Mouse (Mus musculus): ENCODE measurements at regions not wholly inside any gene's neighbourhood (a gene's known extent, or its start where the extent isn't known, plus 50 kb on each side); places are given as distances from the start of the nearest gene placed in this dataset.

- no peak for DNase-seq (ENCODE audit: low read depth, low spot score)
Observed at GRCm38 (mm10) chr16:10098511-10098910, 71.5 kb upstream of the Rpl39l start.

DNA sequence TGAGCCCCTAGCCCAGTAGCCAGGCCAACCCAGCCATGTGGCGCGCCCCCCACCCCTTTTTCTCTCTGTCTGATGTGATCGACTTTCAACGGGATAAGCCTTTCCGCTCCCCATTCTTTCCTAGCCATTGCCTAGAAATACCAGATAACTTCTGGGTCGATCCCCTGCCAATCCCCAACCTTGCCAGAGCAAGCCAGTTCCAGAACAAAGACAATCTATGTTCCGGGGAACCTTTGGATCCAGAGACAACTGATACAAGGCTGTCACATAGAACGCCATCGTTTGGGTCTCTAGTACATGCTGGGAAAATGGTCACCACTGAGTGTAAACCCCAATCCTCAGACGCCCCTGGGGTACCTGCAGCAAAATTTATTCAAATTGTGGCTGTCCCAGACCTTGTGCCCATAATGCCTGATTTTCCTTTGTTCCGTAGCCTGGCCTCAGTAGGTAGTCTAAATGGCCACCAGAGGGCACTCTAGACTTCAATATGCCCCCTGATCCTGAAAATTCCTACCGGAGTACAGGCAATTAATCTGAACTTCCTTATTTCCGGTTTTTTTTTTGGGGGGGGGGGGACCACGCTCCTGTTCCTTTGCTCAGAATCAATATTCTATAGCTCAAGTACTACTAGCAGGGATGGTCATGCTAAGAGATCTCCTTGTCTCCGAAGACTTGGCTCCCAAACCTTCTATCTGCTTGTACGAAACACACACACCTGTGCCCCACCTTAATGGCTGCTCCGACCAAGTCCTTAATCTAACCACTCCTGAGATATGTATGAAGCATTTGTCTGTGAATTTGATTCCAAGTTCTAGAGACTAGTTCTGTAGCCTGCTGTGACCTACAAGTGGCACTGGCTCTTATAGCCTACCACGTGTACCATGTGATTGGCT lies 81.3 kb upstream of the Rpl39l start:
- DNase-seq (ENCODE audit: low read depth, low spot score) = peak; percentile 28

DNA sequence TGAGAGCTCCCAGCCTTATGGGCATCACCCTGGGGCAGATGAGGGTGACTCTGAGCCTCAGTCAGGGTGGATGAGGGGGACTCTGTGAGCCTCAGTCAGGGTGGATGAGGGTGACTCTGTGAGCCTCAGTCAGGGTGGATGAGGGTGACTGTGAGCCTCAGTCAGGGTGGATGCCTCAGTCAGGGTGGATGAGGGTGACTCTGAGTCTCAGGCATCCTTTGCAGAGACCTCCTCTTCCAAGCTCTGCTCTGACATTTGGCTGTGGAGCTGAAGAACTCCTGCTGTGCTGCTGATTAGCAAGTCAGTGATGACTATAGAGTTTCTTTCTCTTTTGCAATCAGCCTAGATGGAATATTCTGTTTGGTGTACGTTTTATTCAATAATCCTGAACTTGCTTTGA lies 83.7 kb upstream of the Rpl39l start:
- no peak for DNase-seq (ENCODE audit: low read depth, low spot score)

DNA sequence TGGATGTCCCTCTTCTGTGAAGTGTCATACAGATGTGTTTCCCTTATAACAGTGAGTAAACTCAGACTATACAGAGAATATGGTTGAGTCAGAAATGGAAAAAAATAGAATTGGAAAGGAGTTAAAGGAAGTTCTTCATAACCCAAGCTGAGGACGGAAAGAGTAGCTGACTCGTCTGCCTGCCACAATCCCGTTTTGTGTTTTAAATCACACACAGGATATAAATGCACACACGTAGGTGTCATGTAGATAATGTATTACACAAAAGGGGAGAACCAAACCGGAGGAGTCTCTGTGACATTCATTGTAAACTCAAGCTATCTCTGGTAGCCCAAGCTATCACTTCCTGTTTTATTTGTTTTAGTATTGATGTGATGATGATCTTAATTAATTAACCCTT lies 84.6 kb upstream of the Rpl39l start:
- DNase-seq (ENCODE audit: low read depth, low spot score) = no peak

DNA sequence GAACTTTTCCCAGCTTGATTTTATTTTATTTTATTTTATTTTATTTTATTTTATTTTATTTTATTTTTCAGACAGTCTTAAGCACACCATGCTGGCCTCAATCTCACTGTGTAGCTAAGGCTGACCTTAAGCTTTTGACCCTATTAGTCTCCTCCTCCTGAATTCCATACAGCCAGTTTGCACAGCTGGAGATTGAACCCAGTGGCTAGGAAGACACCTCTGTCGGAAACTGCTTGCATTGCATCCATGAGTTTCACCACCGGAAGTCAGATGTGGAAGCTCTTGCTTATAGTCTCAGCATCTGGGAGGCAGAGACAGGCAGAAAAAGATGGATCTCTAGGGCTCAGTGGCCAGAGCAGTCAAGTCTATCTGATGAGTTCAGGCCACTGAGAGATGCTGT lies 86.4 kb upstream of the Grin2a start:
- DNase-seq (ENCODE audit: low read depth, low spot score) = no peak

DNA sequence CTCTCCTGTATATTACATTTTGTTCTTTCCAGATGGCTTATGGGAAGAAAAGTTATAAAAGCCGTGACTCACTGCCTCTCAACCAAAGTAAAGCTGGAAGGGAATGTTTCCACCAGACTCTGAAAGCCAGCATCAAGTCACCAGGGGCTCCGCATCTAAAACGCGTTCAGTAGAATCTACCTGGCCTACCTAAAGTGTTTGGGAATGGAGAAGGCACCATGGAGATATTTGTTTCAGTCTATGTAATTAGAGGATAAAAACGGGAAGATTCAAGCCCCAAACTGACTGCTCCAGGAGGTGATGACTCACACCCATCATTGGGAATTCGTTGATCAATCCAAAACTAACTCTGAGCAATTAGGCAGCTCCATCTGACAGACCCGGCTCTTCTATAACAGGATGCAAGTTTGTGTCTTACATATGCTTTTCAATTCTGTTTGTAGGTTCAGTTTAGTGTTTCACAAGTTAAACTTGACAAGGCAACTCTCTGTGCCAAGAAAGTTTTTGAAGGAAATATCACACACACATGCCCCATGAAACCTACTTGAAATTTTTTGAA lies 84.8 kb upstream of the Grin2a start:
- DNase-seq (ENCODE audit: low read depth, low spot score) = no peak

DNA sequence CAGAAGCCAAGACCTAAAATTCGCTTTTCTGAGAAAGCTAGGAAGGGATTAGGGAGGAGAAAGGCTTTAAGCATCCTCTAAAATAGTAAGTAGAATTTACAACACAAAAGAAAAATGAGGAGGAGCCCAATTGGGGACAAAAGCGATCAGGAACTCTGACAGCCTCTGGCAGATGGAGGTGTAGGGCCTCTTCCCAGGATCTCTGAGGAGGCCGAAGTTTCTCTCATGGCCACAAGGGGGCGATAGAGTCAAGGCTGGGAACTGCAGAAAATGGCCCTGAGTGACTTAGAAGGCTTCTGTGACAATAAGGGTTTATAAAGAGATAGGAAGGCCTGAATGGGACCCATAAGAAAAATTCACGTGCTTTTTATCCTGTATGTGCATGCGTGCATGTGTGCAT lies 77.8 kb upstream of the Grin2a start:
- peak; percentile 16 for DNase-seq (ENCODE audit: low read depth, low spot score)

GRCm38 (mm10) chr16:10063491-10063890 lies 68.1 kb upstream of the Grin2a start:
- no peak for DNase-seq (ENCODE audit: low read depth, low spot score)

- no peak for DNase-seq (ENCODE audit: low read depth, low spot score)
Observed at GRCm38 (mm10) chr16:10058094-10058493, 62.7 kb upstream of the Grin2a start.

All from retina, adult 2 months (tissue).